Mouse (Mus musculus) layer of hippocampus, postnatal 25 days (tissue): Measurements from ENCODE around the gene Itga11. TPM values are rescaled to one million over a fixed set of nuclear protein-coding genes. Genes with fewer than 3 reads are reported as not detected.
"Not testable (repeated sequence)": the region's sequence is repeated elsewhere in the genome, so short reads cannot be mapped to it uniquely, and the experiment has no call there.

Experiments
- DNase-seq, 2 experiments: peaks; one replicate each; pipeline ENCODE4 v3.0.0; 2022; ENCODE audit warnings: mixed read lengths in 2 of 2, low spot score in 1 of 2; ENCODE audit errors: extremely low spot score in 1 of 2
- total RNA-seq, 2 experiments: library from RNA; stranded (reverse); gene quantifications; 2 replicates each; pipeline ENCODE4 v1.2.3; 2021

The Itga11 gene
- total RNA-seq, 2 experiments from 2014 or later: 2.0 to 2.8 TPM

GRCm38 (mm10) chr9:62812216-62813049 is 134.8 kb downstream of the Itga11 start:
- DNase-seq: no peak

- DNase-seq: no peak
Observed at GRCm38 (mm10) chr9:62814751-62815150, 137.1 kb downstream of the Itga11 start.

- no peak for DNase-seq
Observed at GRCm38 (mm10) chr9:62816323-62817098, 138.9 kb downstream of the Itga11 start.

- peak; percentile 23 to 38 for DNase-seq
Observed at GRCm38 (mm10) chr9:62817099-62817571, 139.5 kb downstream of the Itga11 start.

GRCm38 (mm10) chr9:62817828-62818614 is 140.4 kb downstream of the Itga11 start:
- no peak for DNase-seq

GRCm38 (mm10) chr9:62819494-62819893 is 141.9 kb downstream of the Itga11 start:
- DNase-seq: no peak

GRCm38 (mm10) chr9:62819910-62820309 is 142.3 kb downstream of the Itga11 start:
- DNase-seq: not testable (repeated sequence)

GRCm38 (mm10) chr9:62820829-62821228 is 143.2 kb downstream of the Itga11 start:
- no peak for DNase-seq

GRCm38 (mm10) chr9:62821811-62822210 is 144.2 kb downstream of the Itga11 start:
- no peak for DNase-seq

- no peak for DNase-seq
Observed at GRCm38 (mm10) chr9:62825791-62826393, 148.3 kb downstream of the Itga11 start.

GRCm38 (mm10) chr9:62826456-62826855 is 148.8 kb downstream of the Itga11 start:
- DNase-seq: no peak

- no peak for DNase-seq
Observed at GRCm38 (mm10) chr9:62827939-62828652, 150.5 kb downstream of the Itga11 start.

GRCm38 (mm10) chr9:62828662-62829086 is 151.0 kb downstream of the Itga11 start:
- DNase-seq: peak; percentile 90

- DNase-seq: no peak
Observed at GRCm38 (mm10) chr9:62829877-62830276, 152.3 kb downstream of the Itga11 start.

Other genes starting within 250 kb of the Itga11 start
- gene Coro2b, start 140.8 kb upstream of the Itga11 start, total RNA-seq: 100 to 1,000 TPM; 220 to 233 TPM
- gene Fem1b, start 134.1 kb downstream of the Itga11 start, total RNA-seq: 100 to 1,000 TPM in 1 of 2 experiments, 10 to 100 TPM in 1; 97.6 to 105 TPM
- 10 to 100 TPM; 11.4 to 13.4 TPM for gene Cln6, start 161.0 kb downstream of the Itga11 start, total RNA-seq
- 1 to 10 TPM; 1.2 to 2.4 TPM for gene Calml4, start 180.3 kb downstream of the Itga11 start, total RNA-seq